In genomic region chr1:171249913-171250600, GRCm38 (mm10) we compare ENCODE assay signal across 8 mouse cellular contexts. TPM values are rescaled to one million over a fixed set of nuclear protein-coding genes. Genes with fewer than 3 reads are reported as not detected.
DNase-seq lines count a peak whose midpoint lies in the region; ATAC-seq and TF ChIP-seq lines count a peak whose summit lies in the region.

Gene Adamts4 (plus strand): TSS chr1:171250421.

- H3K4me3 ChIP-seq in lung, embryonic 14.5 days (ENCODE audit: low read depth, low read length), result peak within 1 kb of the TSS; percentile 35
- peak within 1 kb of the TSS; percentile 61 for H3K4me3 ChIP-seq in embryonic facial prominence, embryonic 10.5 days
- H3K4me3 ChIP-seq in heart, embryonic 16.5 days (ENCODE audit: low read length), result peak within 1 kb of the TSS; percentile 39
- H3K4me3 ChIP-seq in midbrain, embryonic 15.5 days, result peak within 1 kb of the TSS; percentile 30

- 22% methylated on average over 5 of the region's 5 CpGs for WGBS in lung, embryonic 14.5 days
- 15% methylated on average over 5 of the region's 5 CpGs for WGBS in embryonic facial prominence, embryonic 10.5 days
- 20% methylated on average over 5 of the region's 5 CpGs for WGBS in heart, embryonic 16.5 days
- 18% methylated on average over 5 of the region's 5 CpGs for WGBS in midbrain, embryonic 15.5 days

- H3K27ac ChIP-seq in lung, embryonic 14.5 days (ENCODE audit: low read depth), result peak within 1 kb of the TSS; percentile 86
- peak within 1 kb of the TSS; percentile 92 for H3K27ac ChIP-seq in embryonic facial prominence, embryonic 10.5 days (replicated peaks)
- H3K27ac ChIP-seq in heart, embryonic 16.5 days (ENCODE audit: low read length), result peak within 1 kb of the TSS; percentile 91
- peak within 1 kb of the TSS; percentile 45 for H3K27ac ChIP-seq in midbrain, embryonic 15.5 days

- H3K9ac ChIP-seq in lung, embryonic 14.5 days, result peak within 1 kb of the TSS; percentile 30
- peak within 1 kb of the TSS; percentile 48 for H3K9ac ChIP-seq in heart, embryonic 16.5 days (ENCODE audit: low read length)
- H3K9ac ChIP-seq in midbrain, embryonic 15.5 days, result peak within 1 kb of the TSS; percentile 43; the same call in 1 of the 2 replicates

- peak; percentile 79 for DNase-seq in lung, embryonic 14.5 days
- no peak for DNase-seq in lung, adult 18-20 months
- DNase-seq in embryonic facial prominence, embryonic 10.5 days (ENCODE audit: low spot score), result peak; percentile 74
- DNase-seq in layer of hippocampus, postnatal 10 days (ENCODE audit: low spot score in 2 of 2), result peak; percentile 65 to 72
- no peak for DNase-seq in spleen, adult 18-20 months
- no peak for DNase-seq in thymus, postnatal 36 days

- peaks cover 25% of the 10 kb centered on the region for H3K4me1 ChIP-seq in lung, embryonic 14.5 days (ENCODE audit: insufficient read depth)
- H3K4me1 ChIP-seq in embryonic facial prominence, embryonic 10.5 days, result peaks cover 73% of the 10 kb centered on the region
- H3K4me1 ChIP-seq in heart, embryonic 16.5 days (ENCODE audit: control insufficient read depth, insufficient read depth, low read length), result peaks cover 42% of the 10 kb centered on the region
- peaks cover 53% of the 10 kb centered on the region for H3K4me1 ChIP-seq in midbrain, embryonic 15.5 days

- no peak for TF ChIP-seq CTCF in lung, embryonic 14.5 days (IDR thresholded peaks at IDR 0.05; ENCODE audit: low read depth)

- H3K9me3 ChIP-seq in lung, embryonic 14.5 days (ENCODE audit: low read depth, low read length), result no peaks in the 10 kb centered on the region
- H3K9me3 ChIP-seq in embryonic facial prominence, embryonic 10.5 days, result no peaks in the 10 kb centered on the region
- no peaks in the 10 kb centered on the region for H3K9me3 ChIP-seq in heart, embryonic 16.5 days (replicated peaks; ENCODE audit: control insufficient read depth, low read length)
- no peaks in the 10 kb centered on the region for H3K9me3 ChIP-seq in midbrain, embryonic 15.5 days

- peak; percentile 21; the same call in 1 of the 2 replicates for ATAC-seq in lung, embryonic 14.5 days (ENCODE audit: insufficient read depth)
- ATAC-seq in heart, embryonic 16.5 days (replicated peaks; ENCODE audit: extremely low read depth, insufficient read depth, low FRiP score), result no peak
- no peak for ATAC-seq in midbrain, embryonic 15.5 days (replicated peaks)

- peaks cover 13% of the 10 kb centered on the region for H3K36me3 ChIP-seq in lung, embryonic 14.5 days (ENCODE audit: insufficient read depth)
- H3K36me3 ChIP-seq in embryonic facial prominence, embryonic 10.5 days (replicated peaks), result peaks cover 31% of the 10 kb centered on the region
- H3K36me3 ChIP-seq in heart, embryonic 16.5 days (ENCODE audit: control insufficient read depth, insufficient read depth), result peaks cover 2% of the 10 kb centered on the region
- no peaks in the 10 kb centered on the region for H3K36me3 ChIP-seq in midbrain, embryonic 15.5 days (replicated peaks)

- no peaks in the 10 kb centered on the region for H3K27me3 ChIP-seq in lung, embryonic 14.5 days (ENCODE audit: insufficient read depth, low read length)
- no peaks in the 10 kb centered on the region for H3K27me3 ChIP-seq in embryonic facial prominence, embryonic 10.5 days (replicated peaks; ENCODE audit: low read depth, poor library complexity, severe bottlenecking)
- no peaks in the 10 kb centered on the region for H3K27me3 ChIP-seq in heart, embryonic 16.5 days (ENCODE audit: control insufficient read depth, insufficient read depth, low read length)
- no peaks in the 10 kb centered on the region for H3K27me3 ChIP-seq in midbrain, embryonic 15.5 days (replicated peaks)

- H3K4me2 ChIP-seq in lung, embryonic 14.5 days, result peak within 1 kb of the TSS; percentile 66
- H3K4me2 ChIP-seq in heart, embryonic 16.5 days (ENCODE audit: low read depth, low read length), result peak within 1 kb of the TSS; percentile 58
- peak within 1 kb of the TSS; percentile 56 for H3K4me2 ChIP-seq in midbrain, embryonic 15.5 days

RNA-seq across cellular contexts. Expression of gene Adamts4, which starts in this region (rescaled TPM):
- 6.6 and 7.5 TPM in 2 replicates for polyA plus RNA-seq in lung, embryonic 14.5 days (2014; fragmentation: Nextera tagmentation; extraction: Ambion mirVana)
- polyA plus RNA-seq in embryonic facial prominence, embryonic 10.5 days (2016; fragmentation: Nextera tagmentation; extraction: Ambion mirVana), result 11.8 and 12.7 TPM in 2 replicates
- polyA plus RNA-seq in heart, embryonic 16.5 days (2015; fragmentation: Nextera tagmentation; extraction: Ambion mirVana), result 4.4 and 5.7 TPM in 2 replicates
- total RNA-seq in layer of hippocampus, postnatal 10 days (2021), result 1 to 10 TPM; 5.6 to 7.1 TPM
- polyA plus RNA-seq in midbrain, embryonic 15.5 days (2015; fragmentation: Nextera tagmentation; extraction: Ambion mirVana), result 7.0 and 7.1 TPM in 2 replicates

Comparison
In these comparisons a context has a peak if more than half of its experiments do, and no peak if none do; other contexts are left out.
1. DNase-seq: peak in lung, embryonic 14.5 days (single experiment), embryonic facial prominence, embryonic 10.5 days (single experiment) and layer of hippocampus, postnatal 10 days (2 of 2); none in lung, adult 18-20 months (0 of 2), spleen, adult 18-20 months (0 of 2) and thymus, postnatal 36 days (0 of 2).
2. Peak in every context shown above with its lines, with median percentiles within 50 percentile points of each other: H3K27ac ChIP-seq, H3K4me2 ChIP-seq, H3K4me3 ChIP-seq and H3K9ac ChIP-seq.